Comparison of ENCODE assay signal across 13 mouse cellular contexts in the genomic region with DNA sequence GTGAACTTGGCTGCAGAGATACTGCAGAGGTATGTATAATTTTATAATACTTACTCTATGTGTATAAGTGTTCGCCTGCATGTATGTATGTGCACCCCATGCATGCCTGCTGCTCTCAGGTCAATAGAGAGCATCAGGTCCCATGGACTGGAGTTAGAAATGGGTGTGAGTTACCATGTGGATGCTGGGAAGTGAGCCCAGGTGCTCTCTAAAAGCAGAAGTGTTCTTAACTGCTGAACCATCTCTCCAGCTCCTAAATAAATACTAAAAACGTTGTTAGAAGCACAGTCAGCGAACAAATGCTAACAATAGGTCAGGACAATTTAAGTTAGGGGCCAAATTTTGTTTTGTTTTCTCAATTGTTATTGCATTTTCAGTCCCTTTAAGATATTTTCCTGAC.
"Had no signal": no experiment of that assay in that cellular context is flagged by ENCODE, and none has a peak within 500 bp of the region (broad histone marks: within the 10 kb centered on the region; RNA-seq: fewer than 3 reads in every experiment).

No protein-coding gene starts in this region.

- ATAC-seq: inflammation-experienced regulatory T-cells, adult 6 months; intestine, postnatal 0 days; liver, embryonic 12.5 days; liver, postnatal 0 days; midbrain, embryonic 13.5 days had no signal

- H3K4me3 ChIP-seq: limb, embryonic 10.5 days; megakaryocyte, embryonic 14.5 days; midbrain, embryonic 13.5 days had no signal

- H3K27ac ChIP-seq: limb, embryonic 10.5 days; liver, embryonic 12.5 days; macrophage; midbrain, embryonic 13.5 days; stomach, postnatal 0 days had no signal

- H3K4me2 ChIP-seq: midbrain, embryonic 13.5 days had no signal

- H3K9me3 ChIP-seq: limb, embryonic 10.5 days; liver, embryonic 12.5 days; megakaryocyte, embryonic 14.5 days; midbrain, embryonic 13.5 days had no signal

- H3K27me3 ChIP-seq: liver, embryonic 12.5 days; megakaryocyte, embryonic 14.5 days; midbrain, embryonic 13.5 days had no signal

- DNase-seq: kidney, adult 8-10 months; kidney, postnatal 25 days; liver, postnatal 0 days; right cerebral cortex, postnatal 25 days; thymus, postnatal 4 days had no signal

- H3K9ac ChIP-seq: midbrain, embryonic 13.5 days had no signal
